Mouse (Mus musculus): Measurements from ENCODE around the gene 1700069L16Rik.

1700069L16Rik gene

DNA sequence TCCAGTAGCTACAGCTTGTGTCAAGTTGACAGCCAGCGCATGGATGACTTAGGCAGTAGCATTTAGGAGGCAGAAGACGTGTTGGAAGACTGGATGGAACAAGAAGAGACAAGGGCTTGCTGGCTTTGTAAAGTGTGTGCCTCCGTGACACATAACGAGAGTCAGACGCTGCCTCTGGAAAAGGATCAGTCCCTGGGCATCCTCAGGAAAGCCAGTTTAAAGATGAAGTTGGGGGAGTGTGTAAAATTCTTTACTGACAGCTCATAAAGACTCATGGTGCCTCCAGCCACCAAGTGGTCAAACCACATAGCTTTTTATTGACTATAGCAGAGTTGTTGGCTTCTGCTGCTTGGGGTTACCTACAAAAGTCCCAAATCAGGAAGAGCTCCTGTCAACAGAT lies 39.1 kb downstream of the 1700069L16Rik start:
- no peak for DNase-seq

DNA sequence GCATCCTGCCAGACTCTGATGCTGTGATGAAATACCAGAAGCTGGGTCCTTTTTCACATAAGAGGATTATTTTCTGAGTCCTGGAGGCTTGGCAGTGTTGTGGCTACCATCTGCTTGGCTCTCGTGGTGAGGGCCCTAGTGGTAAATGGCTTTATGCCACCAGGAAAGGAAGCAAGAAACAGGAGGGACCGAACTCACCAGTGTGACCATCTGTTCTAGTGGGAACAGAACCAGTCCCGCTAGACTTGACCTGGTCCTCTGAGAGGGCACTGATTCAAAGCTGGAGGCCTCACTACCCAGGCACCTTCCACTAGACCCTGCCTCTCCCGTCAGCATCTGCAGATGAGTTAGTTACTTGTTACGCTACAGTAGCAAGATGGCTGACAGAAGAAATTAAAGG lies 41.3 kb downstream of the 1700069L16Rik start:
- no peak for DNase-seq

DNA sequence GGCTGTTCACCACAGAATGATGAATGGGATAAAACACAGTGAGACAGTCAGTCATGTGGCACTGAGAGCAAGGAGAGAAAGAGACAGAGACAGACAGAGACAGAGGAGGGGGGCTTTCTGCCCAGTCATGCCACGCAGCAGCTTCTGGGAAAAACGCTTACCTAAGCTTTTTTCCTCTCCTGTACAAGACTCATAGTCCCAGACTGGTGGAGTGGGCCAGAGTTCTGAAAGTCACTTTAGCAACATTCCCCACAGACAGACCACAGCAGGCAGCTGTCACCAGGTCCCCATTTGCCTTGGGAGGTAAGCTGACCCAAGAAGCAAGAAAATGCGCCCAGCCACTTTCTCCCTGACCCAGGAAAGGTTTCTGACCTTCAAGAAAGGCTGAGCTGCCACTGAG lies 42.1 kb downstream of the 1700069L16Rik start:
- no peak for DNase-seq

DNA sequence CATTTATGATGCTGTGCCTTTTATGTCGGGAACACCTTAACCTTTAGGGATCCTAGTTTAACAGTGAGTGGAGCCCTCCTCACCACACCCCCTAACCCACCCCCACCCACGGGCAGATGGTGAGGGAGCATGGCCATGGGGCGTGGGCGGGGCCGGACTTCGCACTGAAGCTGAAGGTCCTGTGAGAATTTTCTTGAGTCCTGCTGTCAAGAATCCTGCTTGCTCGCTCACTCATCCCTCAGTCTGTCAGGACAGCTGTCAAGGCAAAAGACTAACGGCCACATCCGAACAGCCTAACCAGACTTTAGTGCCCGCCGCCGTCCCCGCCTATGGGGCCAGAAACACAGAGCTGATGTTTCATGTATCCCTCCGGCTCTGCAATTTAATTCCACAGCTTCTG lies 43.4 kb downstream of the 1700069L16Rik start:
- DNase-seq = no peak

DNA sequence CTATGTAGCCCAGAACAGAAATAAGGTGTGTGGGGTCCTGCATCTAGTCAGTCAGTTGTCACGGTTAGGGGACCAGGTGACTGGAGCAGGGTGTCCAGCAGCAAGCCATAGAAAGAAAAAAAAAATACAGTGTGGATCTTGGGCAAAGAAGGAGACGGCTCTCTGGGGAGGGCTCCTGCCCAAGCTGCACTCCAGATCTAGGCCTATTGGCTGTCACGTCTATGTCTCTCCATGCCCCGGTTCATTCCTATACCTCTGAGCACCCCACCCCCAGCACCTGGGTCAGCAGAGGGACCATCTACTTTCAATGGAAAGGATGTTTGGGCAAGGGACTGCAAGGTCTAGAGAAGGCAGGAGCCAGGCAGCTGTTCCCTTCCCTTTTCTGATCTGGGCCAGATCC lies 45.1 kb downstream of the 1700069L16Rik start:
- no peak for DNase-seq

DNA sequence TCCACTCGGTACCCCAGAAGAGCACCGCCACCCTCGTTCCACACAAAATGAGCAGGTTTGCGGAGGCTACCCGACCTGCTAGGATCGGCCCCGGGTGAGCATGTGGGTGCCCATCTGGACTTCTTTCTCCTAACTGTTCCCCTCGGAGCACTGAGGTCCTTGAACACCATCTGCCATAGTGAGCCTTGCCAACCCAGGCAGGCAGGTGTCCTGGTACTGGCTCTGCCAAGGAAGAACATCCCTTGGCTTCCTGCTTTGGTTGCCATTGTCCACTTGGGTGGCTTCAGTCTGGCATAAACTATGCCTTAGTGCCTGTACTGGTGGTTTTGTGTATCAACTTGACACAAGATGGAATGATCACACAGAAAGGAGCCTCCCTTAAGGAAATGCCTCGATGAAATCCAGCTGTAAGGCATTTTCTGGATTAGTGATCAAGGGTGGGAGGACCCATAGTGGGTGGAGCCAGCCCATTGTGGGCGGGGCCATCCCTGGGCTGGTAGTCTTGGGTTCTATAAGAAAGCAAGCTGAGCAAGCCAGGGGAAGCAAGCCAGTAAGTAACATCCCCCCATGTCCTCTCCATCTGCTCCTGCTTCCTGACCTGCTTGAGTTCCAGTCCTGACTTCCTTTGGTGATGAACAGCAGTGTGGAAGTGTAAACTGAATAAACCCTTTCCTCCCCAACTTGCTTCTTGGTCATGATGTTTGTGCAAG lies 45.7 kb downstream of the 1700069L16Rik start:
- DNase-seq = no peak

DNA sequence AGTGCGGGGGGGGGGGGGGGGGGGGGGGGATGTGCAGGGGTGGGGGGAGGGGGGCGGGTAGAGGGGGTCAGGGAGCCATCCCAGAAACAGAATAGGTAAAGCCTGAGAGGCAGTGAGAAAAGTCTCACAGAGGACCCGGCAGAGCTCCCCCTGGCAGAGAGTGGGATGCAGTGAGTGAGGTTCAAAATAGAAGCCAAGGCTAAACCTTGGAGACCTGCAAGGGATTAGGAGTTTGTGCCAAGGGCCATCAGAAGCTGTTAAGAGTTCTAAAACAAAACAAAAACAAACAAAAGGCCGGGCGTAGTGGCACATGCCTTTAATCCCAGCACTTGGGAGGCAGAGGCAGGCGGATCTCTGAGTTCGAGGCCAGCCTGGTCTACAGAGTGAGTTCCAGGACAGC lies 47.0 kb downstream of the 1700069L16Rik start:
- no peak for DNase-seq

DNA sequence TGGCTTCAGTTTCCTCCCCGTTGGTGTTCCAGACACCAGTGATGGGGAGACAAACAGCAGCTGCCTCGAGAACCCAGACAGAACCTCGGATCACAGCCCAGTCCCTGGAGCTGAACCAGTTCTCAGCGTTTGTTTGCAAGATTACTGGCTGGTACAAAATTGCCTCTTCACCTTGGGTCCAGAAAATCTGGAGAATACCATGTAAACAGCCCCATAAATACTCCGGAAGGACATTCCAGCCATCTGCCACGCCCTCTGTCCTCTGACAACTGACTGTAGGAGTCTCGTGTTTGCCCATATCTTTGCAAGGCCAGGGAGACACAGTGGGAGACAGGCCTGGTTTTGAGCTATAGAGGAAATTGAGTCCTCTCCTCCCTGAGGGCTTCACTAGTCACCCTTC lies 49.7 kb downstream of the 1700069L16Rik start:
- peak; percentile 30 to 38 for DNase-seq

DNA sequence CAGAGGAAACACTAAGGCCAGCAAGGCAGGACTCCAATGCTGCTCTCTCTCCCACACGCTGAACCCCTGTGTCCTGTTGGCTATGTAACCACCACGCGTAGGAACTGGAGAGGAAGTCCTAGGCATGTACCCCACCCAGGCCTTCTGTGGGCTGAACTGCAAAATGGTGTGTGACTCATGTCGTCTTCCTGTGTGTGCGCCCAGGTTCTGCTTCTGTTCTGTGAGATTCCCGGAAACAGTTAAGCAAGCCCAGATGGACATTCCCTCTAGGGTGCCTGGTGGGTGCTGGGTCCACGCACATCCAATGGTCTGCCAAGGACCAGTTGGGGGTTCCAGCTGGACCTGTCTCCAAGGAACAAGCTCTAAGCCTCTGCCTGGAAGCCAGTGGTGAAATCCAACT lies 52.1 kb downstream of the 1700069L16Rik start:
- DNase-seq = peak; percentile 66 to 71

DNA sequence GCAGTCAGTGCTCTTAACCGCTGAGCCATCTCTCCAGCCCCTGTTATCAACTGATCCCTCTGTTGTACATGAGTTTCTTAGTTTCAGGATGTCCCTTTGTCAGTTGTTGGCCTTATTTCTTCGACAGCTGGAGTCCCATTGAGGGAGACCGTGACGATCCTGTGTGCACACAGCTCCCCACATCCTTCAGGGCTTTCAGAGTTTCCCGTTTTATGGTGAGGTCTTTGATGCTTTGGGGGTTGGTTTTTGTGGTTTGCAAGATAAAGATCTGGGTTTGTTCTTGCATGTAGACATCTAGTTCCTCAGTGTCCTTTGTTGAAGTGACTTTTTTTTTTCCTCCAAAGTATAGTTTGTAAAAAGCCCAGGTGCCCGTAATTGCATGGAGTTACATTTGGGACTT lies 54.0 kb downstream of the 1700069L16Rik start:
- no peak for DNase-seq

DNA sequence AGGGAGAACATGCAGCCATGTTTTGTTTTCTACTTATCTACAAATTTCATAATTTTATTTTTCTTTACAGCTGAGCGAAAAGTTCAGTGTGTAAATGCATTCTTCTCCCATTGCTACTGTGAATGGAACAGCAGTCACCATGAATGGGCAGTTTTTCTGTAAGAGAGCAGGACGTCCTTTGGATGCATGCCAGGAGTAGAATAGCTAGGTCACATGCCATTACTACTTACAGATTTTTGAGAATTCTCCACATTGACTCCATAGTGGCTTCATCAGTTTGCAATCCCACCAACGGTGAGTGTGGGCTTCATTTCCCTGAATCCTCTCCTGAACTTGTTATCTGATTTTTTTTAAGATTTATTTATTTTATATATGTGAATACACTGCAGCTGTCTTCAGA lies 54.5 kb downstream of the 1700069L16Rik start:
- no peak for DNase-seq

DNA sequence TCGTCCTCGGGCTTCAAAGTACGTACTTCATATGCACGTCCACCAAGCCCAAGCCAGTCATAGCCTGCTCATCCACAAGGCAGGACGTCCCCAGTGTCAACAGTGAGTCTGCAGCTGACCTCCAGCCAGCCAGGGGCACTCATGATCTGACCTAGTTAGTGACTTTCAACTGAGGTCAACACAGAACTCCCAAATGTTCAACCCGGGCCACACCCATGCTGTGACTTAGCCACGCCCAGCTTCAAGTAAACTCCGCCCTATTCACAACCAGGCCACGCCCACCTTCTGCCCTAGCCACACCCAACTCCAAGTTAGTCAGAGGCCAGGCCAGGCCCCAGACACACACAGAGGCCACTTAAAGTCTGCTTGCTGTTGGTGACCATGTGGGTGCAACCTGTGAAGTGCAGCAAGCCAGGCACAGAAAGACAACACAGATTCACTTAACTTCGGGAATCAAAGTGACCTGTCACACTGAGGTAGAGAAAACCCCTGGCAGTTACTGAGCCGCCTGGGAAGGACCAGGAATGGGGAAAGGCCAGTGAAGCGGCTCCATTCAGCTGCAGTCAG lies 59.9 kb downstream of the 1700069L16Rik start:
- no peak for DNase-seq

DNA sequence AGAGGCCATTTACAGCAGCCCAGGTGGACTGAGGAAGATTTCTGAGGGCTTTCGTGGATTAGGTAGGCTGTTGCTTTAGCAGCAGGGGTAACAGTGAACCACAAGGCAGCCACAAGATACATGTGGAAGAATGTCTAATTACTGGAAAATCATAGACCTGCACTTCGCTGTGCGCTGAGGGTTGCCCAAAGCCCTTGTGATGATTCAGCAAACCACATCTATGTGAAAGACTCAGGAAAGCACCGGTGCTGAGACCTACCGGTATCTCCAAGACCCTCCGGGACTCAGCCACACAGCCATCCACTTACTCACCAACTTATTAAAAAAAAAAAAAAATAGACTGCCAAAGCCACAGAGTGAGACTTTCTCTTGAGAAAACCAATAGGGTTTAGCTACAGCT lies 60.4 kb downstream of the 1700069L16Rik start:
- DNase-seq = no peak

DNA sequence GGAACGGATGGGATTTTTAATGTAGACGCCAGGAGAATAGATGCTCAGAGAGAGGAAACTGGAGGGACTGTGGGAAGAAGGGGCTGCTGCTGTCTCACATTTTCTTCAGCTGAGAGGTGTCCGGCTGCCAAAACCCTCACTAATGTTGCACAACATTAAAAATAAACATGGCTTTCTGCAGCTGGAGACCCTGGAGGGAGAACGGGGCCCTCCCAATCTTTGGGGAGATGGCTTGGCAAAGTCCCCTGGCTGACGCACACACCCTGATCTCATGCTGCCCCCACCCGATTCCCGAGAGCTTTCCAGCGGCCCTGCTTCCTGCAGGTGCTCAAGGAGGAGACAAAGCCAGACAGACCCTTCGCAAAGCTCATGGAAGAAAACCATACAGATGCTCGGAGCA lies 63.7 kb downstream of the 1700069L16Rik start:
- peak; percentile 53 to 57 for DNase-seq

DNA sequence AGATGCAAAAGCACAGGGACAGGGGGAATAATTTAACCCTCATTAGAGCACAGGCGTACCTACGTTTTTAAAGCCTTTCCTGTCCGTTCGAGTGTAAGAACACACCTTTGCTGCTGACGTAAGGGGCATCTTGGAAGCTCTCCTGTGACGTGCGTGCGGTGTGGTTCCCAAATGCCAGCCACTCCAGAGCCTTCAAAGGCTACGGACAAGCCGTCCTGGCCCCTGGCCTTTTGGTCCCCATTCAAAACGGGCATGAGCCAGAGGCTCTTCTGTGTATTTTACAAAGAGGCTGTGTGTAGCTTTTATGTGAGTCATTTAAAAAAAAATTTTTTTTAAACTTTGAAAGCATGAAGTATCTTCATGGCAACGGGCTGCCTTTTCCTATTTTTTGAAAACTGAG lies 69.8 kb downstream of the 1700069L16Rik start:
- DNase-seq = no peak

DNA sequence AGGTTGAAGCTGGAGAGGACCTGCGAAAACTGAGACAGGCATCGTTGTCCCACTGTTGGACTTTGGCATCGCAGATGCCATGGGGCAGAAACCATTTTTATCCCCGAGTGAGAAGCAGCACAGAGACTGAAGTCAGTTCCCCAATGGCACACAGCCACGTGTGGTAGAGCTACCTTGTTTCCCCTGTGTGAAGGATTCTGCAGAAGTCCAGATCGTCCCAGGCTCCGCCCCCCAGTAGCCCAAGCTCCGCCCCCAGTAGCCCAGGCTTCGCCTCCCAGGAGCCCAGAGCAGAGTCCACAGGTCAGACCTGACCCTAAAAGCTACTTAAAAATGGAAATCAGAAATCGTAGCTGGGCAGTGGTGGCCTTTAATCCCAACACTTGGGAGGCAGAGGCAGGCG lies 70.4 kb downstream of the 1700069L16Rik start:
- no peak for DNase-seq

DNA sequence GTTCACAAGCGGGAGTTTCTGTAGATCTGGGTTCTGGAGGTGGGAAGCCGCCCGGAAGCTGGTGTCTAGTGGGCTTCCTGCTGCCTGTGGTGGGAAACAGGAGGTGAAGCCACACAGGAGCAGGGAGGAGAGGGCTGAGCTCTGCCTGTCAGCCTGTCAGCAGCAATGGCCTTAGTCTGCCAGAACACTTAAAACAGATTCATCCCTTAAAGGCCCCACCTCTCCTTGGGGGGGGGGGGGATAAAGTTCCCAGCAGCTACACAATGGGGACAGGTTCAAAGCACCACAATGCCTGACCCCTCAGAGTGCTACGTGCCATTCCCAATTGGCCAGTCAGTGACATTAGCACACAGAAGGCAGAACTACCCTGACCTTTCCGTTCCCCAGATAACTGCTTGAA lies 72.4 kb downstream of the 1700069L16Rik start:
- DNase-seq = no peak

DNA sequence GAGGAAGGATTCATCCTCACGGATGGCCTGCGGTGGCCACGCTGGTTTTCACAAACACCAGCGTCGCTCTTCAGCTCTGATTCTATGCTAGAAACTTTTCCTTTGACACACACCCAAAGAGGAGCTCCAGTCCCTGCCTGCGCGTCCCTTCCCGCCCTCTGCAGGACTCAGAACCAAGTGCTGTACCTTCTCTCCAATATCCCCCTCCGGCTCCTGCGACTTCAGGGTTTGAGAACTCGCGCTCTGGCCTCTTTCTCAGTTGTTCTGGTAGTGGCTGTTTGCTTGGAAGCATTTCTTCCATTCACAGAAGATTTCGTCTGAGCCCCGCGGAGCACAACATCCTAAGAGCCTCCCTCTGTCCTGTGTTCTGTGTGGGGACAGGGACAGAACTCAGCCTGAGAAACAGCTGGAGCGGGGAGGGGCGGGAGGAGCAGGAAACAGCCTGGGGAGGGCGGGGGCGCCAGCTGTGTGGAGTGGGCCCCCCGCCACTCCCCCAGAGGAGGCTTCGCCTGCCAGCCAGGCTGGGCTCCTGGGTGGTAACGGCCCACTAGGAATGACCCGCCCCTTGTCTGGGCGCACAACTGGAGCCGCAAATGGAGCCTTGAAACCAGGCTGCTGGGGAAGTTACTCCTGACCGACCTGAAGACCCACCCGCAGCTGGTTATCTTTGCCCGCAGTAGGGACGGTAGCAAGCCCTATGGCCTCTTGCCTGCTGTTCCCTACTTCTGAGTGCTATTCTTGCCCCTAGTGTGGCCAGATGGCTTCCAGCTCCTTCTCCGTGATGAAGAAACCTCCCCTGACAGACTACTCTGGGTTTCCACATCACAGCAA lies 74.3 kb downstream of the 1700069L16Rik start, which contains the start of gene Cmklr1:
Gene Cmklr1 (minus strand): TSS at position 392 of the 831 bp plus-strand sequence.
- DNase-seq = peak; percentile 54 to 68

DNA sequence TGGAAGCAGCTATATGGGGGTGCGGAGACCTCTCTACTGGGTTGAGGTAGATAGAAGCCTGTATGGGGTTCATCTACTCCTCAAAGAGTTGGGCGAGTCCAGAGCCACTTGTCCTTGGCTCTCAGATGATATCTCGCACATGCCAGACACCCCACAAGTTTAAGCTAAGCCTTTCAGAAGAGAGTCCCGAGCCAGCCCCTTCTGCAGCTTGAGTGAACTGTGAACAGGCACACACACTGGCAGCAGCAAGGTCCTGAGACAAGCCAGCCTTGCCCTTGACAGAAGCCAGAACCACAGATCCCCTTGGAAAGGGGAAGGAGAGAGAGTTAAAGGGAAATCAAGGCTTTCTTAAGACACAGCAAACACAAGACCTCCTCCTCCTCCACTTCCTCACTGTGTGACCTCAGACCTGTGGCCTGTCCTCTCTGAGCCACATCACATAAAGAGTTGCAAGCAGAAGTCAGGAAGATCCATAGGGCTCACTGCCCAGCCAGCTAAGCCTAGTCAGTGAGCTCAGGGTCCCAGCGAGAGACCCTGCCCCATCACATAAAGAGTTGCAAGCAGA lies 75.8 kb downstream of the 1700069L16Rik start:
- no peak for DNase-seq

DNA sequence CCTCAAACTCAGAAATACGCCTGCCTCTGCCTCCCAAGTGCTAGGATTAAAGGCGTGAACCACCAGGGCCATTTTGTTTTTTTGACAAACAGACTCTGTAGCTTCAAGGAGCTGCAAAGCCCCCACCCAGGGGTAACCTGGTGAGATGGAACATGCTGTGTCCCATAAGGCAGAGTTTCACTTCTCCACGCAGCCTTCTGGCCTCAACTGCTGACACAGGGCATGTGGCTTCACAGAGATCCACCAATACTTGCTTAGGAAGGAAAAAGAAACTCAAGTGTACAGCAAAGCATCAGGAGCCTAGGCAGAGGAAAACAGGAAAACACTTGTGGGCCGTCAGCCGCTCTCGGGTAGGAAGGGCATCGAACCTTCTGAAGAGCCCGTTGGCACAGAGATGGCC lies 77.4 kb downstream of the 1700069L16Rik start:
- DNase-seq = no peak

DNA sequence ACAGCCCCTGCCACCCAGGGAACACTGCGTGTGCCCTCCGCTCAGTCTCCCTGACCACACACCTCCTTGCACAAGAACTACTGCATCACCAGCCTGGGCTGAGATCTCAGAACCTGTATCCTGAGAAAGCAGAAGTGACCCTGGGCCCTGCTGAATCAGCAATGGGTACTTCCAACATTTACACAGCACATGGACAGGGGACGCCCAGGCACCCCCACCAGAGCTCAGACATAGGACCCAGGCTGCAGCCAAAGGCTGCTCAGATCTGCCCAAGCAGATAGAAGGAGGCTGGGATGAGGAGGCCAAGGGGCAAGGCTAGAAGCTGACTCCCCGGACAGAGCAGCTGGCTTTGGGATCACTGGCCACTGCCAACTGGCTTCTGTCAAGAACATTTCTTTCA lies 80.1 kb downstream of the 1700069L16Rik start:
- DNase-seq = peak; percentile 33 to 45

DNA sequence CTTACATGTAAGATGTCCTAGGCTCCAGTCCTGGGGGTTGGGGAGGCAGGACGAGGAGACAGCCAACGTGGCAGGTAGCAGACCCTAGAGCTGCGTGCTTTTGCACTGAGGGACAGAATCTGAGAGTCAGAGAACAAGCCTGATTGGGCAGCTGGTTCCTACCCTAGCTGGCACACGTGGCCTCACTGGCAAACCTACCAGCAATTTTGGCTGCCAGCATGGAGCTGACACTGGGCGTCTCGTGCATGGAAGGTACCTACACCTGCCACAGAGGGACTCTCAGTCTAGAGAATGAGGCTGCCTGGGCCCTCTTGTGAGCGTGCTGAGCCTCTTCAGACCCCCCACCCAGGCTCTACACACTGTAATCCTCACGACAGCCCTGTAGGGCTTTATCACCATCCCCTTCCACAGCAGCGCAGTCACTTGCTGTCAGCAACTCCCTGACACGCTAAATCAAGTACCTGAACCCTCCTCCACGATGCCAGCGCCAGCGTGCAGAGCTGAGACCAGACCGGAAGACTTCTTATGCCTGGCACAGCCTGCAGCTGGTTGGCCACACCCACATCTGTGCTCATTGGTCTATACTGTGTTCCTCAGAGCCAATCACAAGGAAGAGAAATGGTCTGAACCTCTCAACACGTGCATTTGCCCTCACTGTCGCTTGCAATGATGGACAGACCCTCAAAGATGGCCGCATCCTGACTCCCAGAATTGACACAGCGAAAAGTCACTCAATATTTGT lies 81.3 kb downstream of the 1700069L16Rik start:
- DNase-seq = no peak
